Mouse (Mus musculus) lung, postnatal 0 days (tissue): ENCODE results near the gene Aagab.

Experiments
- CTCF ChIP-seq: IDR thresholded peaks from 2 replicates; pipeline ENCODE4 v1.5.1; 2016; ENCODE audit warnings: antibody characterized with exemption, mild to moderate bottlenecking
- EP300 ChIP-seq: IDR thresholded peaks from 2 replicates; pipeline ENCODE4 v1.6.1; 2016; ENCODE audit warnings: antibody characterized with exemption, mild to moderate bottlenecking, control low read depth

- TF ChIP-seq EP300 (no peak), CTCF (no peak)
Measured at GRCm38 (mm10) chr9:63553628-63554027, 48.8 kb upstream of the Aagab start.
